Mouse (Mus musculus) embryonic fibroblast, embryonic 13.5 days (primary cell): ENCODE results near the gene Ctcfl.

Experiments used
- CTCF ChIP-seq: IDR thresholded peaks from 2 replicates; pipeline ENCODE4 v1.5.1; 2011; ENCODE audit warnings: mild to moderate bottlenecking, control low read depth, low read length, moderate library complexity, borderline replicate concordance; ENCODE audit not compliant: insufficient read depth
- POLR2A ChIP-seq: IDR thresholded peaks from 2 replicates; pipeline ENCODE4 v1.6.1; 2011; ENCODE audit warnings: low read depth, mild to moderate bottlenecking, control low read depth, low read length, moderate library complexity

GRCm38 (mm10) chr2:173089437-173089836 lies 29.9 kb downstream of the Ctcfl start:
- TF ChIP-seq CTCF: peak; percentile 95
- TF ChIP-seq POLR2A: no peak
